Mouse (Mus musculus): ENCODE results near the gene Ublcp1.

GRCm38 (mm10) chr11:44476445-44476844 lies 6.1 kb upstream of the Ublcp1 start:
- TF ChIP-seq CTCF (IDR thresholded peaks at IDR 0.05; ENCODE audit: control insufficient read depth, insufficient read depth, insufficient read length) (no peak), MAX (IDR thresholded peaks at IDR 0.05) (no peak)
